Mouse (Mus musculus) C2C12 (cell line): ENCODE measurements around the gene Susd6. TPM values are rescaled to one million over a fixed set of nuclear protein-coding genes. Genes with fewer than 3 reads are reported as not detected.

ENCODE experiments used
- H3K27me3 ChIP-seq: one replicate; pipeline ENCODE4 v1.6.1; 2011; ENCODE audit not compliant: control insufficient read depth, insufficient read depth, insufficient read length
- H3K36me3 ChIP-seq: one replicate; pipeline ENCODE4 v1.6.1; 2011; ENCODE audit not compliant: control insufficient read depth, insufficient read depth
- H3K4me3 ChIP-seq: one replicate; pipeline ENCODE4 v1.5.1; 2011; ENCODE audit warnings: mild to moderate bottlenecking, control low read depth; ENCODE audit not compliant: poor library complexity, insufficient read depth, severe bottlenecking
- H3K79me2 ChIP-seq: one replicate; pipeline ENCODE4 v1.6.1; 2011; ENCODE audit not compliant: control insufficient read depth, insufficient read depth
- H3K79me3 ChIP-seq: one replicate; pipeline ENCODE4 v1.6.1; 2011; ENCODE audit warnings: low read depth, control low read depth
- H3ac ChIP-seq: one replicate; pipeline ENCODE3; 2011; ENCODE audit warnings: low read depth; ENCODE audit not compliant: control insufficient read depth, insufficient read length
- CEBPB ChIP-seq: IDR thresholded peaks from one replicate; pipeline ENCODE4 v1.6.1; 2011; ENCODE audit warnings: low read depth, mild to moderate bottlenecking, control low read depth, moderate library complexity
- CTCF ChIP-seq: IDR thresholded peaks from one replicate; pipeline ENCODE4 v1.5.1; 2011; ENCODE audit not compliant: control insufficient read depth, insufficient read depth, insufficient read length
- FOSL1 ChIP-seq: IDR thresholded peaks from one replicate; pipeline ENCODE4 v1.8.0; 2011; ENCODE audit warnings: mild to moderate bottlenecking, low read length; ENCODE audit not compliant: poor library complexity, insufficient read depth, severe bottlenecking
- MAX ChIP-seq: IDR thresholded peaks from one replicate; pipeline ENCODE4 v1.6.1; 2011; ENCODE audit warnings: mild to moderate bottlenecking, control low read depth
- MYOD1 ChIP-seq: IDR thresholded peaks from one replicate; pipeline ENCODE4 v1.6.1; 2011; ENCODE audit warnings: low read depth; ENCODE audit not compliant: control insufficient read depth, insufficient read length
- MYOG ChIP-seq: IDR thresholded peaks from one replicate; pipeline ENCODE4 v1.6.1; 2011; ENCODE audit not compliant: control insufficient read depth, insufficient read length; ENCODE audit errors: extremely low read depth
- USF1 ChIP-seq: IDR thresholded peaks from one replicate; pipeline ENCODE4 v1.6.1; 2011; ENCODE audit warnings: low read depth, mild to moderate bottlenecking, control low read depth, moderate library complexity
- polyA plus RNA-seq: library from polyadenylated mRNA; unstranded; fragments of >200 nt; fragmentation: generic; extraction: Trizol; gene quantifications from one replicate; pipeline ENCODE4 v1.2.1, GENCODE M21; 2012; ENCODE audit warnings: missing spikeins

Susd6 gene
- polyA plus RNA-seq, 1 experiment = 20.9 TPM

DNA sequence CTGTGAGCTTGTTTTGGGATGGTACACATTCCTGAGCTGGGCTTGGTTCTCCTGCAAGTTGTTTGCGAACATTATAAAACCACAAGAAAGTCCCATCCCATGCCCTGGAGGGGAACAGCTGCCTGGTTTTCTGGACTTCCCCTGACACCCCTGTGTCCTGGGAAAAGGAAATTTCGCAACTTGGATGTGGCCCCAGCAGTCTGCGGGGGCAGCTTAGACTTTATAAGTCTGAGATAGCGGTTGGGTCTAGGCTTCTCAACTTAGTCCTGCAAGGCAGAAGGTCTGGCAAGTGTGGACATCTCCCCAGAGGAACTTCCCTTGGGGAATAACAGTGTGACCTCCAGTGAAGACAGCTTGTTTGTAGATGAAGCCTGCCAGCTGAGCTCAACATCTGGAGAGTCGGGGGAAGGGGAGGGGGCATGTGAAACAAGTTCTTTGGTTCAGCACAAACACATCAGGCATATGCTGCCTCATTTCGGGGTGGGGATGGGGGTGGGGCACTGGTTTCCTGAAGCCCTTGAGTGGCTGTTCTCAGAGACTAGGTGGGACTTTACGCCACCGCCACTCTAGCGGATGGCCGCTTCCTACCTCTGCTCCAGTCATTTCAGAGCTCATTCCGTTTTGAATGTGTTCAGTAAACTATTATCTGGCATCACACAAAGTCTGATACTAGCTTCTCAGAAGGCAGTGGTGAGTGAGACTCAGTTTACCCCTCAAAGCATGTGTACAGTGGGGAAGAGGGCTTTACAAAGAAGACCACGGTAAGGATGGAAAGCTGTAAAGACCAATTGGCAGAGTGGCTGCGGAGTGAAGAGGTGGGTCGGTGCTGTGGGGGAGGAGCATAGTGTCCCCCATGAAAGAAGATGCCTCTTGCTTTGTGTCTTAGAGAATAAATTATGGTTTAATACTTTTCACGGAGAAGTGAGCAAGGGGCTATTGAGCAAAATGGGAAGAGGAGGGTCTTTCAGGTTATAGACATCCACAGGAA, 95.3 kb downstream of the Susd6 start:
- peaks cover 5% of the 10 kb centered on the region for H3K36me3 ChIP-seq
- H3K27me3 ChIP-seq = no peaks in the 10 kb centered on the region
- no peaks in the 10 kb centered on the region for H3K79me2 ChIP-seq
- no peaks in the 10 kb centered on the region for H3K79me3 ChIP-seq
- no peak overlapping the region for H3K4me3 ChIP-seq
- no peak overlapping the region for H3ac ChIP-seq
- TF ChIP-seq CTCF = no peak
- peak; percentile 78 for TF ChIP-seq MYOD1
- no peak for TF ChIP-seq USF1
- peak; percentile 99 for TF ChIP-seq CEBPB
- peak; percentile 79 for TF ChIP-seq MAX

DNA sequence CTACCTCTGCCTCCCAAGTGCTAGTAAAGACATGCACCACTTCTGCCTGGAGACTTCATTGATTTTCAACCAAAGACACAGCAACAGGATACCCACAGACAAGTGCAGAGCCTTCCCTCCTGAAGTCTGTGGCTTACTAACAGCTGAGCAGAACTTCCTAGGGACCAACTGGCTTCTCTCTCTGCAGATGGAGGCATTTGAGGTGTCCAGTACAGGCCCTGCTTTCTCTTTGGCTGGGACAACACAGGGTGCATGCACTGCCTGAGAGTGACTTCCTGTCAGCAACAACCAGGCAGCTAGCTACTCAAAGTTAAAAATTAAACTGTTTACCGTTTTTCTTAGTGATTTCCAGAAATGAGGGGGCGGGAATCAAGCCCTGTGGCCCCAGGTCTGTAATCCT, 96.7 kb downstream of the Susd6 start:
- Histone ChIP-seq H3K79me3 (no peaks in the 10 kb centered on the region), H3K79me2 (no peaks in the 10 kb centered on the region), H3K27me3 (no peaks in the 10 kb centered on the region), H3K36me3 (no peaks in the 10 kb centered on the region), H3K4me3 (no peak overlapping the region), H3ac (no peak overlapping the region)
- TF ChIP-seq MAX (no peak), FOSL1 (no peak), MYOG (no peak), CEBPB (no peak), CTCF (no peak), USF1 (no peak), MYOD1 (no peak)

- Histone ChIP-seq H3K27me3 (no peaks in the 10 kb centered on the region), H3K79me2 (no peaks in the 10 kb centered on the region), H3ac (no peak overlapping the region), H3K4me3 (no peak overlapping the region), H3K79me3 (no peaks in the 10 kb centered on the region), H3K36me3 (no peaks in the 10 kb centered on the region)
- TF ChIP-seq MYOG = no peak
- no peak for TF ChIP-seq MYOD1
- TF ChIP-seq USF1 = no peak
- TF ChIP-seq CEBPB = no peak
- no peak for TF ChIP-seq FOSL1
Observed at GRCm38 (mm10) chr12:80889331-80889730, 99.0 kb downstream of the Susd6 start.

DNA sequence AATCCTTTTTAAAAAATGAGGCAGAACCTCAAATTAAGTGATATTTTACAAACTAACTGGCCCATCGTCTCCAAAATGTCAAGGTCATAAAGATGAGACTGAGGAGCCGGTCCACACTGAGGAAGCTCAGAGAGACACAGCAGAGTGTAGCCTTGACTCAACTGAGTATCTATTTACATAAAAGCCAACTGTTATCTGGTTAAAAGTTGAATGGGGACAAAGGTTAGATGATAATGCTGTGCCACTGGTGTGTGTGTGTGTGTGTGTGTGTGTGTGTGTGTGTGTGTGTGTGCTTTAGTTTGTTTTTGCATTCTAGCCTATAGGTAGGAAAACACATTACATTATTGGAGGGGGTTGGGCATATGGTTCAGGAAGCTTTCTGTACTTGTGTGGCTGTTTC, 100.8 kb downstream of the Susd6 start:
- no peaks in the 10 kb centered on the region for H3K36me3 ChIP-seq
- H3K79me3 ChIP-seq = no peaks in the 10 kb centered on the region
- no peak overlapping the region for H3ac ChIP-seq
- no peaks in the 10 kb centered on the region for H3K27me3 ChIP-seq
- no peaks in the 10 kb centered on the region for H3K79me2 ChIP-seq
- no peak overlapping the region for H3K4me3 ChIP-seq
- no peak for TF ChIP-seq MAX
- no peak for TF ChIP-seq MYOD1
- TF ChIP-seq MYOG = no peak
- TF ChIP-seq FOSL1 = no peak
- TF ChIP-seq USF1 = no peak
- TF ChIP-seq CTCF = no peak

DNA sequence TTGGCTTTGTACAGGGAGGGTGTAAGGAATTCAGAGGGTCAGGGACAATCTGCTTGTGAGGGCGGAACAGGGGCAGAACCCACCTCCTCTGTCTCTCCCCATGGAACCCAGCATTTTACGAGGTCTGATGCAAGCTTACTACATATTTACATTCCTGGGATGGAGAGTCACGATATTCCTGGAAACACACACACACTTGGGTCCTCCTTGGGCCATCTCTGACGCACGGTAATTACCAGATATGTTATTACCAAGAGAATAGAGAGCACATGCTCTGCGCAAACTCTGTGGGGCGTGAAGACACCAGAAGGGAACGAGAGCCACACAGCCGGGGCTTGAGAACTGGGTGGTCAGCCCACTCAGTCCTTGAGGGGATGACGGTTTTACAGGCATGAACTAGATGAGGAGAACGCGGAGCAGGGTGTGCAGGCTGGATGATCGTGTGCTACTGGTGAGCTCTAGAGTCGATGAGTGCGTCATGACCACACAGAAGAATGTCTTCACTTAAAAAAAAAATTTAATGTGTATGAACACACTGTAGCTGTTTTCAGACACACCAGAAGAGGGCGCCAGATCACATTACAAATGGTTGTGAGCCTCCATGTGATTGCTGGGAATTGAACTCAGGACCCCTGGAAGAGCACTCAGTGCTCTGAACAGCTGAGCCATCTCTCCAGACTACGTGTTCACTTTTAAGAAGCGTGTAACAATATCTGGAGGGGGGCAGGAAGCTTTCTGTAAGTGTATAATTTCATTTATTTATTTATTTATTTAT, 103.6 kb downstream of the Susd6 start:
- Histone ChIP-seq H3K79me2 (no peaks in the 10 kb centered on the region), H3ac (no peak overlapping the region), H3K27me3 (no peaks in the 10 kb centered on the region), H3K4me3 (no peak overlapping the region), H3K79me3 (no peaks in the 10 kb centered on the region), H3K36me3 (no peaks in the 10 kb centered on the region)
- no peak for TF ChIP-seq MYOD1
- TF ChIP-seq MAX = no peak
- TF ChIP-seq USF1 = no peak

- no peaks in the 10 kb centered on the region for H3K79me3 ChIP-seq
- H3K79me2 ChIP-seq = no peaks in the 10 kb centered on the region
- H3K4me3 ChIP-seq = no peak overlapping the region
- H3K36me3 ChIP-seq = no peaks in the 10 kb centered on the region
- TF ChIP-seq MYOG (no peak), CTCF (peak; percentile 93)
- H3K27me3 ChIP-seq = no peaks in the 10 kb centered on the region
- no peak overlapping the region for H3ac ChIP-seq
Observed at GRCm38 (mm10) chr12:80894973-80895570, 104.8 kb downstream of the Susd6 start.
